Mouse (Mus musculus): ENCODE results near the gene Lrrc2.

Lrrc2 gene

DNA sequence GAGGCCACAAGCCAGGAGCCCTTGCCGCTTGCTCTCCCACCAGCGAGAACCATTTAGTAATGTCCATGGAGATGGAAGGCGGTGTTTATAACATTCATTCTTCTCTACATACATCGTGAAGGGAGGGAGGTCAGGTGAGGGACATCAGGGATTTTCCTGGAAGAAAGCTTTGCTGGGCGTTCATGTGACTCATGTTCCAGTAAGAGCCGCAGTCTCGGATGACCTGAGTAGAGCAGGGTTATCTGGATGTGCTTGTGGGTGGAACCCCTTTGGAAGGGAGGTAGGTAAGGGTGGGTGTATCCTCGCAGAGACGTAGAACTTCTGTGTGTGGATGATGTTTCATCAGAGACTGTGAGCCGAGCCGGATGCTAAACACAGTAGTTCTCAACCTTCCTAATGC lies at the start of gene Lrrc2:
Lrrc2 (plus strand) TSS at position 149 of the 400 bp plus-strand sequence.
- DNase-seq = no peak

- no peak for DNase-seq
Observed at GRCm38 (mm10) chr9:110902271-110902670, 49.1 kb upstream of the Lrrc2 start.

GRCm38 (mm10) chr9:110907201-110907837 lies 44.0 kb upstream of the Lrrc2 start:
- DNase-seq = no peak

GRCm38 (mm10) chr9:110907838-110908630 lies 43.3 kb upstream of the Lrrc2 start:
- DNase-seq = no peak

- DNase-seq = no peak
Observed at GRCm38 (mm10) chr9:110908631-110909016, 42.7 kb upstream of the Lrrc2 start.

GRCm38 (mm10) chr9:110909371-110909967 lies 41.9 kb upstream of the Lrrc2 start:
- DNase-seq = no peak

GRCm38 (mm10) chr9:110914631-110915236 lies 36.6 kb upstream of the Lrrc2 start:
- DNase-seq = no peak

DNA sequence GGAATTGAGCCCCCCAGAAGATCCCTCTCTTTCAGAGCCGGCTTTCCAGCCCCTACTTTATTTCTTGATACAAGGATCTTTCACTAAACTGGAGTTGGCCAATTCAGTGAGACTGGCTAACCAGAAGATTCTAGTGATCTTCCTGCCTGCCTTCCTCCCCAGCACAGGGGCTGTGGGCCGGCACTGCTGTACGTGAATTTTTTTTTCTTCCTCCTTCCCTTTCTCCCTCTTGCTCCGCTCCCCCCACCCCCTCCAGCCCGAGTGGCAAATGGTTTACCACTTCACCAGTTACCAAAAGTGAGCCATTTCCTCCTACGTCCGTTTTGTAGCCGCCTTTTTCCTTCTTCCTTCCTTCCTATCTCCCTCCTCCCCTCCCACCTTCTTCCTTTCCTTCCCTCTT lies 35.9 kb upstream of the Lrrc2 start:
- DNase-seq = no peak

DNA sequence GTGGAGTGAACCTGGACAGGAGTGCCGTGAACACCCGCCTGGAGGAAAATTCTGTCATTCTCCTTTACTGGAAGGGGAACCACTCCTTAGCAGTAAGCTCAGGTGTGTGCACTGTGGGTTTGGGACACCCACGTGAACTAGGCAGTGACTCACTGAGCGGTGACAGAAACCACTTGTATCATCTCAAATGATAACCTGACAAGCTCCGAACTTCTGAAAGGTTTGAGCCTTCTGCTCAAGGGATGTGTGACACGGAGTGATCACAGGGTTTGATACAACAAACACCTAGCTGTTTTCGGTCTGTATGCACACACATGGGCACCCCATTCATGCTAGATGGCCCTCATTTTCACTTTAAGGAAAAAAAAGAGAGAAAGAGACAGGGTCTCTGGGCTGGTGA lies 34.6 kb upstream of the Lrrc2 start, which contains the start of gene Fam240a:
Fam240a (minus strand) TSS at position 76 of the 400 bp plus-strand sequence.
- no peak for DNase-seq

GRCm38 (mm10) chr9:110920665-110921419 lies 30.5 kb upstream of the Lrrc2 start:
- no peak for DNase-seq

- peak; percentile 30 to 58 for DNase-seq
Observed at GRCm38 (mm10) chr9:110922759-110923158, 28.6 kb upstream of the Lrrc2 start.

GRCm38 (mm10) chr9:110931573-110931972 lies 19.8 kb upstream of the Lrrc2 start:
- no peak for DNase-seq

DNA sequence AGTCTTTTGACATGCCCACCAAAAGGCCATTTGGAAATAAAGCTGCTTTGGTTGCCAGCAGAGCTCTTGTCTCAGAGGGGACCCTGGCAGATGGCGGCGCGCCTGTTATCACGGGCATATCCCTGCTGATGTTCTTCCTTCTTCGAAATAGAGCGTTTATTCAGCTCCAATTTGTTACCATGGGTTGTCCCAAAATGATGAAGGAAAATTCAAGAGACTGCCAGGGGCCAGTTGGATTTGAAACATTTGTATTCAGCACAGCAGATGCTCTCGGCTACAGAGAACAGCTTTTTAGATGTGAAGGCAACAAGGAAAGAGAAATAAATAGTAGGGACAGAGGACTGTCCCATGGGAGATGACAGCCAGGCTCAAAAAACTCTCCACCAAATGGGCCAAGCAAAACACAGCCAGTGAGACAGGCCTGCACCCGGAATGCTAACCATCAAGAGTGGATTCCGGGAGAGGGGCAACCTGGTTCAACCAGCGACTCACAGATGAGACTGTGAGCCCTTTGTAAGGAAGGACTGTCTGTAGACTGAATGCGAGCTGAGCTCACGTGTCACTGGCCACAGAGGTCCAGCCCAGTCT lies 17.4 kb upstream of the Lrrc2 start:
- DNase-seq = peak; percentile 20 to 22

GRCm38 (mm10) chr9:110935941-110936340 lies 15.4 kb upstream of the Lrrc2 start:
- no peak for DNase-seq

- DNase-seq = no peak
Observed at GRCm38 (mm10) chr9:110937506-110938490, 13.5 kb upstream of the Lrrc2 start.

DNA sequence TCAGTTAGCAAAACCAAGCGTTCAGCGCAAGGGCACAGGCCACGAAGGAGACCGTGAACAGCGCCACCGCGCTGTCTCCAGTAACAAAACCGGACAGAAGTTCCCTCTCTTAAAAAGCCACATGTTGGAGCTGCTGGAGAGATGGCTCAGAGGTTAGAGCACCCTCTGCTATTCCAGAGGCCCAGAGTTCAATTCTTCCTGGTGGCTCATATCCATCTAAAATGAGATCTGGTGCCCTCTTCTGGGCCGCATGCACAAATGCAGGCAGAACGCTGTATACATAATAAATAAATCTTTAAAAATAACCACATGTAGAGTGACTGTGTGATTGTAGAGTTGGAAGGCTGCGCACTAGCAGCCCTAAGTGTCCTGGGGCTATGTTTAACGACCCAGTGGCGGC lies 7.1 kb upstream of the Lrrc2 start:
- DNase-seq = no peak

DNA sequence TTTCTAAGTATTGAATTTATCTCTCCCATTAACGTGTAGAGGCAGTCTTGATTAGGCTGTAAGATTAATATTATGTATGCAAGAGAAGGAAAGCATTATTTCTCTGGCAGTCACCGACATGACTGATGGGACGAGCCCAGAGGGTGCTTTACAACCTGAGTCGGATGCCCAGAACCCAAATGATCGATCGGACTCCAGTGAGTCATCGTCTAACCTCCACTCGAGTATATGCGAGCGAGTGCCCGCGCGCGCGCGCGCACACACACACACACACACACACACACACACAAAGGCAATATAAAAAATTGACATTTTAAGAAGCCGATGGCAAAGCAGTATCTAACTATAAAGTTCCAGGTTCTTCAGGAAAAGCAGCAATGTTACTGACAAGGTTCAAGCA lies 6.0 kb upstream of the Lrrc2 start:
- DNase-seq = no peak

- no peak for DNase-seq
Observed at GRCm38 (mm10) chr9:110945926-110946325, 5.4 kb upstream of the Lrrc2 start, which contains the start of gene Tdgf1. Gene Tdgf1 (minus strand): TSS chr9:110946158.

DNA sequence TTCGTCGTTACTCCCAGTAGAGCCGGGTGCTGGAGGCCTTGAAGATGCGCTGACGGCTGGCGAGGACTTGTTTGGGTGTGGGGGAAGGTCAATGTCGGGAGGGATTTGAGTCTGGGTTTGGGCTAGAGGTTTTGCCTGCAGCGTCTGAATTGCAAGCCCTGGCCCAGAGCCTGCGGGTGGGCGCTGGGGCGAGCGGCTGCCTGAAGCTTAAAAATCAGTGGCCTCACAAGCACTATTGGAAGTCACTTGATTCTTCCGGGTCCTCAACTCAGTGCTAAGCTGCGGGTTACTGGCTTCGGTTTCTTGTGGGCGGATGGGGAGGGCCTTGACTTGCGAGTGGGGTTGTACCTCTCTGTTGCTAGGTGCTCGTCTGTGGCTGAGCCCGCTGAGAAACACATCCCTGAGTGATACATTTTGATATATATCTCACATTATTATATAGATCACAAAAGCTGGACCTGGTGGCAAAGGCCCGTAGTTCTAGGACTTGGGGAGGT lies 4.7 kb upstream of the Lrrc2 start:
- DNase-seq = no peak

DNA sequence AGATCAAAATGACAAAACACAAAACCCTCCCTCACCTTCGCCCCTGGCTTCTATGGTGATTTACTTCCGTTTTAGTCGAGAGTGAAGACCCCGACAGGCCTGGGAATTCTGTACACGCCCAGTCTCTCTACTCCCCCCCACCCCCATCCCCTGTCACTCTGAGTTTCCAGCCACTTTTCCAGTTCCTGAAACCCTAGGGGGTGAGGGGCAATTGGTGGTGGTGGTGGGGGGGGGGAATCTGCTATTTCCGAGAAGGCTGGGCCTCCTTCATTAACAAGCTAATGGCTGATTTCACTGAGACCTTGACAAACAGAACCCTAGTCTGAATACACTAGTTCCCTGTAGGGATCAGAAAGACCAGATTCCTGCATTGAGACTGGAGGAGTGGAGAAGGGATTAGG lies 4.1 kb upstream of the Lrrc2 start:
- no peak for DNase-seq

GRCm38 (mm10) chr9:110947900-110948299 lies 3.4 kb upstream of the Lrrc2 start:
- no peak for DNase-seq
